ENCODE assay signal across 8 mouse cellular contexts in the genomic region with DNA sequence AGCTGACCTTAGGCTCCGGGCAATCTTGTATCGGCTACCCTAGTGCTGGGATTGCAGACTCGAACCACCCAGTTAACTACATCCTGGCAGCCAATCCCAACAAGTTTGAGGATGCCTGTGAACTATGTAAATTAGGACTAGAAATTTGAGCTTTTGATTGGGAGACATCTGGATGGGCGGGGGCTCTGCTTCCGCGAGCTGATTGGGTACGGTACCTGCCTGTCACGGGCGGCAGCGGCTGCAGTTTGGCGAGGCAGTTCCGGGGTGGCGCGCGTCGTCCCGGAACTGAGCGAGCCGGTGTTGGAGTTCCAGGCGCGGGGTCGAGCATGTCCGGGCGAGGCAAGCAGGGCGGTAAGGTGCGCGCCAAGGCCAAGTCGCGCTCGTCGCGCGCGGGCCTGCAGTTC. TPM values are rescaled to one million over a fixed set of nuclear protein-coding genes. Genes with fewer than 3 reads are reported as not detected.
DNase-seq lines count a peak whose midpoint lies in the region; ATAC-seq and TF ChIP-seq lines count a peak whose summit lies in the region.

Gene H2afj, plus strand, starts transcription at position 231 of the 404 bp plus-strand sequence.

- peak; percentile 86 for ATAC-seq in forebrain, embryonic 11.5 days (replicated peaks; ENCODE audit: low FRiP score)
- ATAC-seq in heart, embryonic 16.5 days (replicated peaks; ENCODE audit: extremely low read depth, insufficient read depth, low FRiP score) = peak; percentile 86
- ATAC-seq in liver, embryonic 15.5 days (ENCODE audit: insufficient read depth) = peak; percentile 76
- peak; percentile 86 for ATAC-seq in neural tube, embryonic 12.5 days (ENCODE audit: low FRiP score, low read depth)

- peak; percentile 82 for TF ChIP-seq POLR2A in CH12.LX (IDR thresholded peaks at IDR 0.05; ENCODE audit: low read depth, low read length)

- TF ChIP-seq RAD21 in CH12.LX (IDR thresholded peaks at IDR 0.05; ENCODE audit: low read depth, low read length) = no peak

- peak; percentile 95 for DNase-seq in CH12.LX (ENCODE audit: extremely low read depth)
- peak; percentile 92 for DNase-seq in c-Kit-positive CD71-positive TER-119-negative erythroid progenitor cells, embryonic 14.5 days (ENCODE audit: low read depth)
- DNase-seq in forebrain, embryonic 11.5 days (ENCODE audit: low spot score) = peak; percentile 97
- DNase-seq in kidney, postnatal 36 days = peak; percentile 98
- DNase-seq in telencephalon, adult 2 months (ENCODE audit: low read depth, low spot score) = peak; percentile 95

- peaks cover 6 to 54% of the 10 kb centered on the region in 2 experiments for H3K4me1 ChIP-seq in CH12.LX (ENCODE audit: control insufficient read depth in 1 of 2, insufficient read depth in 2 of 2)
- H3K4me1 ChIP-seq in forebrain, embryonic 11.5 days (replicated peaks; ENCODE audit: control insufficient read depth, insufficient read depth, low read length) = peaks cover 7% of the 10 kb centered on the region
- H3K4me1 ChIP-seq in heart, embryonic 16.5 days (ENCODE audit: control insufficient read depth, insufficient read depth, low read length) = peaks cover 21% of the 10 kb centered on the region
- peaks cover 57% of the 10 kb centered on the region for H3K4me1 ChIP-seq in liver, embryonic 15.5 days (replicated peaks)
- H3K4me1 ChIP-seq in neural tube, embryonic 12.5 days = peaks cover 19% of the 10 kb centered on the region

- H3K9ac ChIP-seq in CH12.LX (ENCODE audit: insufficient read depth, low read depth) = peak within 1 kb of the TSS; percentile 67
- H3K9ac ChIP-seq in forebrain, embryonic 11.5 days (ENCODE audit: low read length) = peak within 1 kb of the TSS; percentile 65
- H3K9ac ChIP-seq in heart, embryonic 16.5 days (ENCODE audit: low read length) = peak within 1 kb of the TSS; percentile 88
- H3K9ac ChIP-seq in liver, embryonic 15.5 days = peak within 1 kb of the TSS; percentile 88
- peak within 1 kb of the TSS; percentile 73 for H3K9ac ChIP-seq in neural tube, embryonic 12.5 days

- peak within 1 kb of the TSS; percentile 94; the same call in 1 of the 2 replicates for H3K4me2 ChIP-seq in CH12.LX (ENCODE audit: insufficient read depth, low read depth, poor library complexity, severe bottlenecking)
- H3K4me2 ChIP-seq in forebrain, embryonic 11.5 days (ENCODE audit: low read depth, low read length, severe bottlenecking) = peak within 1 kb of the TSS; percentile 85
- H3K4me2 ChIP-seq in heart, embryonic 16.5 days (ENCODE audit: low read depth, low read length) = peak within 1 kb of the TSS; percentile 99
- peak within 1 kb of the TSS; percentile 86 for H3K4me2 ChIP-seq in liver, embryonic 15.5 days
- peak within 1 kb of the TSS; percentile 93 for H3K4me2 ChIP-seq in neural tube, embryonic 12.5 days (replicated peaks)

- dilution Hi-C loops in CH12.LX (cut with MboI; ENCODE audit: extremely low pct_ligation_motif_present, extremely low pct_unique_long_range_greater_than_20kb, low sequenced_read_pairs) = no loop called here

- H3K79me2 ChIP-seq in CH12.LX (replicated peaks; ENCODE audit: control insufficient read depth, extremely low read depth, insufficient read depth, poor library complexity, severe bottlenecking) = peaks cover 30% of the 10 kb centered on the region

- H3K27ac ChIP-seq in CH12.LX (ENCODE audit: insufficient read depth, low read depth) = peak within 1 kb of the TSS; percentile 58
- H3K27ac ChIP-seq in forebrain, embryonic 11.5 days (ENCODE audit: low read depth, low read length) = no peak within 1 kb of the TSS
- H3K27ac ChIP-seq in heart, embryonic 16.5 days (ENCODE audit: low read length) = peak within 1 kb of the TSS; percentile 66
- peak within 1 kb of the TSS; percentile 95 for H3K27ac ChIP-seq in liver, embryonic 15.5 days (replicated peaks)
- no peak within 1 kb of the TSS for H3K27ac ChIP-seq in neural tube, embryonic 12.5 days

- no peak for TF ChIP-seq EP300 in CH12.LX (IDR thresholded peaks at IDR 0.05; ENCODE audit: low read length)

- WGBS in forebrain, embryonic 11.5 days = 0% methylated on average over 34 of the region's 34 CpGs
- WGBS in heart, embryonic 16.5 days = under 1% methylated on average over 34 of the region's 34 CpGs
- under 1% methylated on average over 34 of the region's 34 CpGs for WGBS in liver, embryonic 15.5 days (ENCODE audit: insufficient replicate concordance)
- under 1% methylated on average over 34 of the region's 34 CpGs for WGBS in neural tube, embryonic 12.5 days

- peak within 1 kb of the TSS; percentile 86 to 92 (median 90) for H3K4me3 ChIP-seq in CH12.LX (replicated peaks in 1 of 3; ENCODE audit: low read depth in 2 of 3, low read length in 2 of 3, poor library complexity in 1 of 3)
- H3K4me3 ChIP-seq in forebrain, embryonic 11.5 days (ENCODE audit: low read depth, low read length) = peak within 1 kb of the TSS; percentile 73
- H3K4me3 ChIP-seq in heart, embryonic 16.5 days (ENCODE audit: low read length) = peak within 1 kb of the TSS; percentile 93
- peak within 1 kb of the TSS; percentile 94 for H3K4me3 ChIP-seq in liver, embryonic 15.5 days (replicated peaks)
- peak within 1 kb of the TSS; percentile 86 for H3K4me3 ChIP-seq in neural tube, embryonic 12.5 days

- no peaks in the 10 kb centered on the region for H3K9me3 ChIP-seq in CH12.LX (replicated peaks; ENCODE audit: low read length)
- no peaks in the 10 kb centered on the region for H3K9me3 ChIP-seq in forebrain, embryonic 11.5 days (ENCODE audit: control insufficient read depth, low read length)
- H3K9me3 ChIP-seq in heart, embryonic 16.5 days (replicated peaks; ENCODE audit: control insufficient read depth, low read length) = no peaks in the 10 kb centered on the region
- H3K9me3 ChIP-seq in liver, embryonic 15.5 days (replicated peaks) = no peaks in the 10 kb centered on the region
- no peaks in the 10 kb centered on the region for H3K9me3 ChIP-seq in neural tube, embryonic 12.5 days

- no peak for TF ChIP-seq CTCF in CH12.LX (conservative IDR thresholded peaks at IDR 0.05 in 1 of 2, IDR thresholded peaks at IDR 0.05 in 1 of 2; ENCODE audit: low read depth in 2 of 2, low read length in 2 of 2)

- in situ Hi-C loops in CH12.LX (cut with MboI; ENCODE audit: low pct_ligation_motif_present, low pct_unique_long_range_greater_than_20kb, low sequenced_read_pairs) = no loop called here

- peaks cover 11 to 25% of the 10 kb centered on the region in 2 experiments for H3K36me3 ChIP-seq in CH12.LX (replicated peaks in 1 of 2; ENCODE audit: control insufficient read depth in 1 of 2, insufficient read depth in 1 of 2, low read length in 1 of 2)
- H3K36me3 ChIP-seq in forebrain, embryonic 11.5 days (ENCODE audit: control insufficient read depth, insufficient read depth, low read length) = no peaks in the 10 kb centered on the region; the same call in 1 of the 2 replicates
- H3K36me3 ChIP-seq in heart, embryonic 16.5 days (ENCODE audit: control insufficient read depth, insufficient read depth) = peaks cover 9% of the 10 kb centered on the region
- H3K36me3 ChIP-seq in liver, embryonic 15.5 days (replicated peaks) = peaks cover 26% of the 10 kb centered on the region
- H3K36me3 ChIP-seq in neural tube, embryonic 12.5 days = peaks cover 11% of the 10 kb centered on the region

- H3K27me3 ChIP-seq in CH12.LX (replicated peaks) = no peaks in the 10 kb centered on the region
- H3K27me3 ChIP-seq in forebrain, embryonic 11.5 days (ENCODE audit: control insufficient read depth, insufficient read depth, low read length) = no peaks in the 10 kb centered on the region
- H3K27me3 ChIP-seq in heart, embryonic 16.5 days (ENCODE audit: control insufficient read depth, insufficient read depth, low read length) = no peaks in the 10 kb centered on the region
- H3K27me3 ChIP-seq in liver, embryonic 15.5 days = no peaks in the 10 kb centered on the region
- no peaks in the 10 kb centered on the region for H3K27me3 ChIP-seq in neural tube, embryonic 12.5 days (replicated peaks)

TF ChIP-seq in CH12.LX, 34 proteins besides CTCF, POLR2A, EP300 and RAD21 (continues in another document):
- TF ChIP-seq SIN3A (IDR thresholded peaks at IDR 0.05; ENCODE audit: low read length) (peak; percentile 94), MAX (IDR thresholded peaks at IDR 0.05; ENCODE audit: low read length) (0 out of 2 replicates have a peak, but pooled peaks have one; percentile 45), ZMIZ1 (IDR thresholded peaks at IDR 0.05; ENCODE audit: low read depth, low read length) (peak; percentile 64; the same call in 1 of the 2 replicates), CHD2 (IDR thresholded peaks at IDR 0.05; ENCODE audit: low read length) (peak; percentile 97), BHLHE40 (IDR thresholded peaks at IDR 0.05; ENCODE audit: low read depth, low read length) (0 out of 2 replicates have a peak, but pooled peaks have one; percentile 18), MAFK (IDR thresholded peaks at IDR 0.05; ENCODE audit: insufficient replicate concordance, low read length) (no peak), USF1 (IDR thresholded peaks at IDR 0.05; ENCODE audit: low read depth, low read length) (no peak), TCF12 (IDR thresholded peaks at IDR 0.05; ENCODE audit: low read depth, low read length) (peak; percentile 93), SMC3 (IDR thresholded peaks at IDR 0.05; ENCODE audit: low read depth, low read length) (no peak), HCFC1 (IDR thresholded peaks at IDR 0.05; ENCODE audit: low read depth, low read length) (peak; percentile 79), MEF2A (IDR thresholded peaks at IDR 0.05; ENCODE audit: borderline replicate concordance, low read depth, low read length) (peak; percentile 57; the same call in 1 of the 2 replicates), NELFE (IDR thresholded peaks at IDR 0.05; ENCODE audit: low read depth, low read length) (peak; percentile 81), ETS1 (conservative IDR thresholded peaks at IDR 0.05; ENCODE audit: low read depth, low read length) (0 out of 2 replicates have a peak, but pooled peaks have one; percentile 10), ELF1 (IDR thresholded peaks at IDR 0.05; ENCODE audit: low read depth, low read length) (peak; percentile 100), ZKSCAN1 (IDR thresholded peaks at IDR 0.05; ENCODE audit: borderline replicate concordance, low read depth, low read length) (no peak), MXI1 (IDR thresholded peaks at IDR 0.05; ENCODE audit: low read depth, low read length) (peak; percentile 79), NRF1 (IDR thresholded peaks at IDR 0.05; ENCODE audit: low read depth, low read length) (peak; percentile 87), TBP (conservative IDR thresholded peaks at IDR 0.05; ENCODE audit: low read depth, low read length) (peak; percentile 35; the same call in 1 of the 2 replicates)

RNA-seq across cellular contexts. Expression of gene H2afj, which starts in this region (rescaled TPM):
- 196 and 217 TPM in 2 replicates for total RNA-seq in CH12.LX (2012; rRNA removed)
- 124 and 125 TPM in 2 replicates for total RNA-seq in CH12.LX (2014; rRNA removed)
- 158 and 184 TPM in 2 replicates for polyA plus RNA-seq in CH12.LX (2012; ENCODE audit: insufficient read length, low read depth)
- polyA plus RNA-seq in forebrain, embryonic 11.5 days (2014; fragmentation: Nextera tagmentation; extraction: Ambion mirVana) = 85.0 and 94.7 TPM in 2 replicates
- polyA plus RNA-seq in heart, embryonic 16.5 days (2015; fragmentation: Nextera tagmentation; extraction: Ambion mirVana) = 79.2 and 90.0 TPM in 2 replicates
- 113 and 131 TPM in 2 replicates for polyA plus RNA-seq in liver, embryonic 15.5 days (2015; fragmentation: Nextera tagmentation; extraction: Ambion mirVana)
- polyA plus RNA-seq in neural tube, embryonic 12.5 days (2016; fragmentation: Nextera tagmentation; extraction: Ambion mirVana) = 123 and 127 TPM in 2 replicates

Comparison
In these comparisons a context has a peak if more than half of its experiments do, and no peak if none do; other contexts are left out.
1. H3K27ac ChIP-seq: peak in CH12.LX (single experiment), heart, embryonic 16.5 days (single experiment) and liver, embryonic 15.5 days (single experiment); none in forebrain, embryonic 11.5 days (single experiment) and neural tube, embryonic 12.5 days (single experiment).
2. Peak in every context shown above with its lines, with median percentiles within 50 percentile points of each other: DNase-seq, H3K4me2 ChIP-seq, H3K4me3 ChIP-seq, H3K9ac ChIP-seq and ATAC-seq.